Mouse (Mus musculus) neural tube, embryonic 12.5 days (tissue): ENCODE measurements around the gene Tcp11. TPM values are rescaled to one million over a fixed set of nuclear protein-coding genes. Genes with fewer than 3 reads are reported as not detected.

Experiments
- ATAC-seq: fragments of 200-750 bp; cut with Nextera tagmentation; 2 replicates; pipeline ENCODE4 v1.8.0; 2017; ENCODE audit warnings: low read depth, mild to moderate bottlenecking, moderate TSS enrichment, moderate library complexity; ENCODE audit not compliant: low FRiP score
- H3K27ac ChIP-seq: fragments of 300-500 bp; sonication (generic); 2 replicates; pipeline ENCODE4 v1.5.1; 2016
- H3K27me3 ChIP-seq: fragments of 300-500 bp; sonication (generic); replicated peaks from 2 replicates; pipeline ENCODE4 v1.6.1; 2016; ENCODE audit warnings: mild to moderate bottlenecking
- H3K36me3 ChIP-seq: fragments of 300-500 bp; sonication (generic); 2 replicates; pipeline ENCODE4 v1.6.1; 2016; ENCODE audit warnings: mild to moderate bottlenecking
- H3K4me1 ChIP-seq: fragments of 300-500 bp; sonication (generic); 2 replicates; pipeline ENCODE4 v1.6.1; 2016
- H3K4me2 ChIP-seq: fragments of 300-500 bp; sonication (generic); replicated peaks from 2 replicates; pipeline ENCODE4 v1.6.1; 2016; ENCODE audit warnings: mild to moderate bottlenecking
- H3K4me3 ChIP-seq: fragments of 300-500 bp; sonication (generic); 2 replicates; pipeline ENCODE4 v1.5.1; 2016
- H3K9ac ChIP-seq: fragments of 300-500 bp; sonication (generic); 2 replicates; pipeline ENCODE4 v1.6.1; 2016; ENCODE audit warnings: mild to moderate bottlenecking
- H3K9me3 ChIP-seq: fragments of 300-500 bp; sonication (generic); 2 replicates; pipeline ENCODE4 v1.6.1; 2016; ENCODE audit warnings: mild to moderate bottlenecking
- WGBS: fragments of 180-500 bp; shearing (Covaris S2); methylation state at CpG from one replicate; pipeline ENCODE4 v1.1.7; 2016; 5-methylcytosine and 5-hydroxymethylcytosine counted together
- polyA plus RNA-seq: library from polyadenylated mRNA; unstranded; fragments of >200 nt; fragmentation: Nextera tagmentation; extraction: Ambion mirVana; gene quantifications from 2 replicates; pipeline ENCODE4 v1.2.1, GENCODE M21; 2016

Tcp11 gene
- polyA plus RNA-seq, 1 experiment from 2014 or later, result 1.3 TPM

DNA sequence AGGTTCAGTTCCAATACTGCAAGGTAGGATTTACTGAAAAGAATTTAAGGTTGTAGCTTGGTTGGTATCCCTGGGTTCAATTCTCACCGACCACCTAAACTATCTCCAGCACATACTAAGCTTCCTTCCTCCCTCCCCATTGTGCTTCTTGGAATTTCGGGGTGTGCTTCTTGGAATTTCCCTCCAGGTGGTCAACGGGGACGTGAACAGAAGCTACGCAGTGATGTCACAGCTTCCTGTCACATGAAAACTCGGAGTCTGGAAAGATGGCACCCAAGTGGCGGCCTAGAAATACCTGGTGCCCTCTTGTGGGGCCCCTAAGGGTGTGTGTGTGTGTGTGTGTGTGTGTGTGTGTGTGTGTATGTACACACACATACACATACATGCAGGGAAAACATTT, 1.4 kb upstream of the Tcp11 start:
- H3K4me1 ChIP-seq, result peaks cover 4% of the 10 kb centered on the region; the same call in 1 of the 2 replicates
- ATAC-seq, result no peak
- no peaks in the 10 kb centered on the region for H3K27me3 ChIP-seq
- H3K9me3 ChIP-seq, result no peaks in the 10 kb centered on the region
- H3K9ac ChIP-seq, result no peak overlapping the region
- no peak overlapping the region for H3K4me3 ChIP-seq
- H3K27ac ChIP-seq, result no peak overlapping the region
- no peak overlapping the region for H3K4me2 ChIP-seq
- 92% methylated on average over 7 of the region's 7 CpGs for WGBS
- H3K36me3 ChIP-seq, result no peaks in the 10 kb centered on the region

DNA sequence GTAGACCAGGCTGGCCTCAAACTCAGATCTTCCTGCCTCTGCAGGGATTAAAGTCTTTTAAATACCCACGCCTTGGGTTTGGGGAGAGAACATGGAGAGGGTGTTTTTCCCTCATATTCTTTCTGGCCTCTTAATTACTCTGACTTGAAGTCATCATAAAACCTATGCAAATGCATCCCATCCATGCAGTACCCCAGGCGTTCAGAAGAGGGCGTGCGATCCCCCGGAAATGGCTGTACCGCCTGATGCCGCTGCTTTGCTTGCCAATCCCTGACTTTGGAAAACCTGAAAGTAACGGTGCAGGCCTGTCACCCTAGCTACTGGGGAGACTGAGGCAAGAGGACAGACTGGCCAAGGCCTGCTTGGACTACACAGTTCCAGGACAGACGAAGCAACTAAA, 946 bp upstream of the Tcp11 start:
- Histone ChIP-seq H3K4me1 (peaks cover 4% of the 10 kb centered on the region; the same call in 1 of the 2 replicates), H3K9me3 (no peaks in the 10 kb centered on the region), H3K4me3 (no peak overlapping the region), H3K9ac (no peak overlapping the region), H3K27me3 (no peaks in the 10 kb centered on the region), H3K4me2 (no peak overlapping the region), H3K27ac (no peak overlapping the region), H3K36me3 (no peaks in the 10 kb centered on the region)
- no peak for ATAC-seq
- 57% methylated on average over 9 of the region's 9 CpGs for WGBS

DNA sequence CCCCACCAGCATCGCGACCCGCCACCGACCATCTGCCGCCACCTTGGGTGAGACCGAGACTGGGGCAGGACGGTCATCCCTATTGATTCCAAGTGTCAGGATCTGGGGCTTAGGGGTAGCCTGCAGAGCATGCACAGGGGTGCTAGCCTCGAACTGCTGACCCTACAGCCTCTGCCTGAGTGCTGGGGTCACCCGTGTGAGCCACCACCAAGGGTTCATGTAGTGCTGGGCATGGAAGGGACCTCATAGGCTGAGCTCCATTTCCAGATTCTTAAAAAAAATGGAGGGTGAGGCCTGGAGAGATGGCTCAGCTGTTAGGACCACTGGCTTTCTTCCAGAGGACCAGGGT, 352 bp upstream of the Tcp11 start:
- Histone ChIP-seq H3K4me1 (peaks cover 4% of the 10 kb centered on the region; the same call in 1 of the 2 replicates), H3K9me3 (no peaks in the 10 kb centered on the region), H3K9ac (no peak overlapping the region), H3K4me3 (peak overlapping the region; percentile 60), H3K27me3 (no peaks in the 10 kb centered on the region), H3K36me3 (no peaks in the 10 kb centered on the region), H3K27ac (no peak overlapping the region), H3K4me2 (peak overlapping the region; percentile 100)
- no peak for ATAC-seq
- WGBS, result 11% methylated on average over 9 of the region's 9 CpGs

DNA sequence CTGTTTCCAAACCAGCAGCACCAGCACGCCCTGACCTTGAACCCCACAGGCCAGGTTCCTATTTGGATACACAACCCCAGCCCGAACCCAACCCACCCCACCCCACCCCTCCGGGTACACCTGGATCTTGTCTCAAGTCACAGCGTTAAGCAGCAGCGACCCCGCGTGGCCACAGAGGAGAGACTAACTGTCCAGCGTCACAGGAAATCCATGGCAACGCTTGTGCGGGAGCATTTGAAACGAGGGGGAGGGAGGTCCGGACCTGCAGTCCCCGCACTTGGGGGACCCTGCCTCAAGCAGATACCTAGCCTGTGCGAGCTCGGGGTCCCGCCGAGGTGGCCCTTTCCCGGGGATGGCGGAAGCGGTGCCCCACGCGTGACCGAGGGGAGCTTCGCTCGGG, 821 bp downstream of the Tcp11 start:
- no peaks in the 10 kb centered on the region for H3K27me3 ChIP-seq
- peak overlapping the region; percentile 52 for H3K9ac ChIP-seq
- no peak overlapping the region for H3K27ac ChIP-seq
- H3K9me3 ChIP-seq, result no peaks in the 10 kb centered on the region
- H3K4me3 ChIP-seq, result peak overlapping the region; percentile 60
- H3K4me1 ChIP-seq, result peaks cover 1% of the 10 kb centered on the region; the same call in 1 of the 2 replicates
- whole genome bisulfite sequencing, result 1% methylated on average over 25 of the region's 25 CpGs
- peak overlapping the region; percentile 100 for H3K4me2 ChIP-seq
- H3K36me3 ChIP-seq, result no peaks in the 10 kb centered on the region
- peak; percentile 57 for ATAC-seq

DNA sequence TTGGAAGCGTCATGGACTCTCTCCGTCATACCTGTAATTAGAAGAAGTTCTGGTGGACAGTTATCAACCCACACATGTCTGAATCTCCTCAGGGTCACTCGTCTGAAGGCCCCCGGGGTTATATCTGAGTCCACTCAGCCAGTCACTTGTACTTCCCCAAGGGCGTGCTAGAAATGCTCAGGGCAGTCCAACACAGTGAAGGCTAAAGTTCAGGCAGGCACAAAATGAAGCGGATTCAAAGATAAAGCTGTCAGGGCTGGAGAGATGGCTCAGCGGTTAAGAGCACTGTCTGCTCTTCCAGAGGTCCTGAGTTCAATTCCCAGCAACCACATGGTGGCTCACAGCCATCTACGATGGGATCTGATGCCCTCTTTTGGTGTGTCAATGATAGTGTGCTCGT, 2.4 kb downstream of the Tcp11 start:
- WGBS, result 91% methylated on average over 9 of the region's 9 CpGs
- Histone ChIP-seq H3K9ac (no peak overlapping the region), H3K9me3 (no peaks in the 10 kb centered on the region), H3K4me1 (no peaks in the 10 kb centered on the region; the same call in 1 of the 2 replicates), H3K36me3 (no peaks in the 10 kb centered on the region), H3K27me3 (no peaks in the 10 kb centered on the region), H3K4me2 (no peak overlapping the region), H3K4me3 (no peak overlapping the region), H3K27ac (no peak overlapping the region)
- ATAC-seq, result no peak

DNA sequence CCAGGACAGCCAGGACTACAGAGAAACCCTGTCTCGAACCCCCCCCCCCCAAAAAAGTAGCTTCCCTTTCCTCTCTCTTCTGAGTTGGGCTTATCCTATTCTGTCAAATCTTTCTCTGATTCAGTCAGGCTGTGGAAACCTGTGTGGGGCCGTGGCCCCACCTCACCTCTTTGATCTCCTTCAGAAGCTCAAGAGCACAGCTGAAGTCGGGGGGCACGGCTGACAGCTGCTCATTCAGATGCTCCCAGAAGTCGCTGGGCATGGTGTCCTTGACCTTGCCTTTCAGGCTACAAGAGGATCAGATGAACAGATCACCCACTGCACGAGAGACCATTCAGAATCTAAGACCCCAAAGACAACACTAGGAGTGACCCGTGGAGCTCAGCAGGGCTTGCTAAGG, 6.0 kb downstream of the Tcp11 start:
- ATAC-seq, result no peak
- no peak overlapping the region for H3K4me3 ChIP-seq
- 77% methylated on average over 7 of the region's 7 CpGs for WGBS
- H3K4me2 ChIP-seq, result no peak overlapping the region
- no peak overlapping the region for H3K27ac ChIP-seq
- no peaks in the 10 kb centered on the region for H3K9me3 ChIP-seq
- H3K9ac ChIP-seq, result no peak overlapping the region
- no peaks in the 10 kb centered on the region for H3K36me3 ChIP-seq
- H3K4me1 ChIP-seq, result no peaks in the 10 kb centered on the region
- H3K27me3 ChIP-seq, result no peaks in the 10 kb centered on the region

DNA sequence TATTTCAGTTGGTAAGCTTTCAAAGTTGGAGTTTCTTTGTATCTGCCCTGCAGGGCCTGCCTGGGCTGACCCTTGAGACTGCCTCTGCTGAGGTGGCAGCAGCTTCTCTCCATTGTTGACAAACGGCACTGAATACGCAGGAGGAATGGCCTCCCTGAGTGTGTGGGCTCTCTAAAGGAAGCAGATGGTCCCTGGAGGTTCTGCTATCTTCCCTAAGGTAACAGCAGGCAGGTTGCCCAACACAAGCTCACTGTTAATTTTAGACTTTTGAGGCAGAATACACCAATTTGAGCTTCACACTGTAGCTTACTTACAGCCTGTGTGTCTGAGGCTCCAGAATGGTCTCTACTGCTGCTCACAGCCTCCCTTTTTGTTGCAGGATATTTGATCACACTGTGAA, 7.7 kb downstream of the Tcp11 start:
- H3K9me3 ChIP-seq, result no peaks in the 10 kb centered on the region
- no peak overlapping the region for H3K27ac ChIP-seq
- no peaks in the 10 kb centered on the region for H3K27me3 ChIP-seq
- no peak overlapping the region for H3K4me3 ChIP-seq
- WGBS, result 69% methylated on average over 2 of the region's 2 CpGs
- no peaks in the 10 kb centered on the region for H3K36me3 ChIP-seq
- ATAC-seq, result no peak
- no peaks in the 10 kb centered on the region for H3K4me1 ChIP-seq
- H3K9ac ChIP-seq, result no peak overlapping the region
- H3K4me2 ChIP-seq, result no peak overlapping the region

DNA sequence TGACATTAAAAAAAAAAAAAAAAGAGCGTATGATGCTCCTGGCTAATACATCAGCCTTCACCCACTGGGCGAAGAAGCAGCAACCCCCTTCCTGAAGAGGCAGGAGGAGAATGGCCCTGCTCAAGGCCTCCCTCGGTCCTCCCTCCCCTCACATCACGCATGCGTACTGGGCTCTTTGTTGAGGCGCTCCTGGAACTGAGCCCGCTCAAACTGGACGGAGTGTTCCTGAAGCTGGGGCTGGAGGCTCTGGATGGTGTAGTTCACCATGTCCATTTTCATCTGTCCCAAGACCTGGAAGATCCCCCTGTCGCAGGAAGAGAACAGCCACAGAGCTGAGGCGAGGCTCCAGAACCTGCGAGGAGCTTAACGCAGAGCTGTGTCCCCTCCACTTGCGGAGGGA, 10.2 kb downstream of the Tcp11 start:
- H3K27ac ChIP-seq, result no peak overlapping the region
- peaks cover 2% of the 10 kb centered on the region; the same call in 1 of the 2 replicates for H3K4me1 ChIP-seq
- WGBS, result 89% methylated on average over 13 of the region's 13 CpGs
- no peaks in the 10 kb centered on the region for H3K27me3 ChIP-seq
- H3K4me2 ChIP-seq, result no peak overlapping the region
- no peak for ATAC-seq
- no peak overlapping the region for H3K4me3 ChIP-seq
- H3K9ac ChIP-seq, result no peak overlapping the region
- no peaks in the 10 kb centered on the region for H3K36me3 ChIP-seq
- H3K9me3 ChIP-seq, result no peaks in the 10 kb centered on the region

DNA sequence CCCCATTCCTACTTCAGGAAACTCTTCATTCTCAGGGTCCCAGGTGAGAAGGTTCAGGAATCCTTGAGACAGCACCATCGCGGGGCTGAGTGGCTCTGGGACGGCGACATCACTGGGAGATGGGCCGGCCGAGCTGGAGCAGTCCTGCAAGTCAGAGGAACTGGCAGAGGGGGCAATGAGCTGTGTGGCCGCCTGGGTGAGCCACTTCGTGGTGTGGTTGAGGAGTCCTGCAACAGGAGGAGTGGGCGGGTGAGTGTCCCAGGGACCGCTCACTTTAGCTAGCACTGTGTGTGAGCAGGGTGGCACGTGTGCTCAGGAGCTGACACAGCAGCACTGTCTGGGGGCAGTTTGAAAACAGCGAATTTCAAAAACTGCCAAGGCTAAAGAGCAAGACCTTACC, 11.0 kb downstream of the Tcp11 start:
- Histone ChIP-seq H3K4me2 (no peak overlapping the region), H3K27ac (no peak overlapping the region), H3K4me3 (no peak overlapping the region), H3K36me3 (no peaks in the 10 kb centered on the region), H3K9me3 (no peaks in the 10 kb centered on the region), H3K27me3 (no peaks in the 10 kb centered on the region), H3K9ac (no peak overlapping the region), H3K4me1 (peaks cover 2% of the 10 kb centered on the region; the same call in 1 of the 2 replicates)
- ATAC-seq, result no peak
- WGBS, result 32% methylated on average over 12 of the region's 12 CpGs

DNA sequence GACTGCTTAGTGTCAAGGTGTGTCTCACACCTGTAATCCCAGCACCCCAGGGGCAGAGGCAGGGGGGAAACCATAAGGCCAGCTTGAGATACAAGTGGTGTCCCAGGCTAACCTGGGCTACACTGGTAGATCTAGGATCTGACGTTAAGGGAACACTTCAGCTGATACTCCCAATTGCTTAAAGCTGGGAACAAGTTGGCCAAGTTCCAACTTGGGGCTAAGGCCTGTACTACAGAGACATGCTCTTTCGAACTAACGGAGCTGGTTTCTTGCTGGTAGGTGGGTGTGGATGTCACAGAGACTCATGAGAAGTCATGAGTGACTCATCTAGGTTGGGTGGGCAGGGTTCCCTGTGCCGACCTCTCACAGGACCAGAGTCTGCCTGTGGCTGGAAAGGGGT, 13.1 kb downstream of the Tcp11 start:
- Histone ChIP-seq H3K4me1 (peaks cover 2% of the 10 kb centered on the region; the same call in 1 of the 2 replicates), H3K27ac (no peak overlapping the region), H3K4me3 (no peak overlapping the region), H3K9ac (no peak overlapping the region), H3K36me3 (no peaks in the 10 kb centered on the region), H3K9me3 (no peaks in the 10 kb centered on the region), H3K4me2 (no peak overlapping the region), H3K27me3 (no peaks in the 10 kb centered on the region)
- ATAC-seq, result no peak
- WGBS, result 87% methylated on average over 4 of the region's 4 CpGs

DNA sequence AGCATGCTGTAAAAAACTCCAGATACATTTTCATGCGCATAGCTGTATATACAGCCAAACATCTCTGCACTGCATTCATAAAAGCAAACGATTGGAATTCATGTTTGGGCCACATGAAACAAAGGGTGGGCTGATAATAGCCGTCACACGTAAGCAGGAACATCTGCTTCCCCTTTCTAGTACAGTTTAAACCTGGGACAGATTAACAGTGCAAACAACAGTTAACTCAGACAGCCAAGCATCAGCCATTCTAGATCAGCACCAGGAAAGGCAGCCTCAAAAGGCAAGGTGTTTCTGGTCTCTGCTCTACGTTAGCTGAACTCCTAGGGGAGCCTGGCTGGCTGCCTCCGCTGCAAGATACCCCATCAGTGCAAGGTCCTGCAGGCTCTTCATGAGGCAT, 17.3 kb downstream of the Tcp11 start:
- Histone ChIP-seq H3K27ac (0 out of 2 replicates have a peak overlapping the region, but pooled peaks have one; percentile 42), H3K4me1 (peaks cover 2% of the 10 kb centered on the region; the same call in 1 of the 2 replicates), H3K9me3 (no peaks in the 10 kb centered on the region), H3K4me2 (no peak overlapping the region), H3K36me3 (peaks cover 34% of the 10 kb centered on the region), H3K9ac (no peak overlapping the region), H3K27me3 (no peaks in the 10 kb centered on the region), H3K4me3 (no peak overlapping the region)
- no peak for ATAC-seq
- 81% methylated on average over 6 of the region's 6 CpGs for WGBS

DNA sequence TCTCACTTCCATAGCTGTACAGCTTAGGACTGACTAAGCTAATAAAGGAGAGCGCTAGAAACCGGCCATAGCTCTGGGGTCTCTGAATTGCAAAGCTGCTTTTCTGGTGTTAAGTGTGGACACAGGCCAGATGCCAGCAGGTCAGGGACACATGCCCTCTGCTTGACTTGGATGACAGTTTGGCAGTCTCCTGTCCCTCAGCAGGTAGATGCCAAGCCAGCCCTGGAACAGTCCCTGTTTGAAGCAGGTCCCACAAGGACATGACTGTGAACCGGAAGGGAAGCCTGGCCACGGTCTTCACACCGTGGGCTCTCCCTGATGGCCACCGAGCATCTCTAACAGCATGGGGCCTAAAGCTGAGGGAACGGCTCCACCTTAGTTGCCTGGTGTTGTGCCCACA, 17.7 kb downstream of the Tcp11 start:
- Histone ChIP-seq H3K4me2 (no peak overlapping the region), H3K36me3 (peaks cover 39% of the 10 kb centered on the region), H3K27me3 (no peaks in the 10 kb centered on the region), H3K9ac (no peak overlapping the region), H3K4me1 (peaks cover 2% of the 10 kb centered on the region; the same call in 1 of the 2 replicates), H3K27ac (no peak overlapping the region), H3K4me3 (no peak overlapping the region), H3K9me3 (no peaks in the 10 kb centered on the region)
- no peak for ATAC-seq
- WGBS, result 91% methylated on average over 7 of the region's 7 CpGs

DNA sequence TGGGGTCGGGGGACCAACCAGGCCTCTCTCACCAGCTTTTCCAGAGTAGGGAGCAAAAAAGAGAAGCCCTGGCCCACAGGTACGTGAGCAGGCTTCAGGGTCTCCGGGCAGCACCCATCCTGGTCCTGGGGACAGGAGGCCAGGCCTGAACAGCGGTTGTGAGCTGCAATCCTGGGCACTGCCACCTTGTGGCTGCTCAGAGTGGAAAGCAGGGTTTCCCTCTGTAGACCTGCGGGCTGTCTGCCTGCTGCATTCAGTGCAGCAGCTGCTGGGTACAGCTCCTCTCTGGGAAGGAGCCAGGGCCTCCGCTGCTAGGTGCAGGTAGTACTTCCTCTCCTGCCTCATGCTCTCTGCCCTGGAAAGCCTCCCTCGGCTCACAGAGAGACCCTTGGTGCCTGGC, 19.0 kb downstream of the Tcp11 start:
- no peaks in the 10 kb centered on the region for H3K27me3 ChIP-seq
- H3K9ac ChIP-seq, result no peak overlapping the region
- H3K9me3 ChIP-seq, result no peaks in the 10 kb centered on the region
- no peak overlapping the region for H3K4me3 ChIP-seq
- no peak overlapping the region for H3K4me2 ChIP-seq
- 58% methylated on average over 7 of the region's 7 CpGs for WGBS
- peaks cover 47% of the 10 kb centered on the region for H3K36me3 ChIP-seq
- H3K4me1 ChIP-seq, result peaks cover 2% of the 10 kb centered on the region; the same call in 1 of the 2 replicates
- H3K27ac ChIP-seq, result no peak overlapping the region
- 0 out of 2 replicates have a peak, but pooled peaks have one; percentile 37 for ATAC-seq
